Mouse (Mus musculus): ENCODE results near the gene Cops3. TPM values are rescaled to one million over a fixed set of nuclear protein-coding genes. Genes with fewer than 3 reads are reported as not detected.

The Cops3 gene
- polyA plus RNA-seq, 1 experiment from 2014 or later: 213 TPM

DNA sequence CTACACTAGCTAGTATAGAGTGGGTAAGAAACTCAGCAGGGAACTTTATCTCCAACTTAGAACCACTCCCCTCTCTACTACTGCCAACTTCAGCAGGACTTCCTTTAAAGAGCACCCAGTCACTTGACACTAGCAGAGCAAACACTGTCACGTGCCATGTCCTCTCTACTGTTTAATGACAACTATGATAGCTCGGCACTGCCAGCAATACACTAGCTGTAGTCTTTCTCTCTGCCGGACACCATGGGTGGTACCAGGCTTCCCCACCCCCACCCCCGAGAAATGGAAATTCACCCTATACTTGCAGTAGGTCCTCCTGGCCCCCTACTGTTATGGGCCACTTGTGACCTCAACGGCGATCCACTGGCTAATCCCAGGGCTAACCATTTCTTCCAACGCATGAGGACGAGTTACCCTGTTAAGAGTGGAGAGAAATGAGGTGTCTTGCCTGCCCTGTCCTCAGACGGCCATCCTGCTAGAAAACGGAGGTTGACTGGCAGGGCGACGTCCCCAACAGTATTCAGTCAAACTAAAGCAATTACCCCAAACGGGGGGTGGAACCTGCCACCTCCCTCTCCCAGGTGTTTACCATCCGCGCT is 30.5 kb downstream of the Cops3 start:
- H3K36me3 ChIP-seq (ENCODE audit: control insufficient read depth, insufficient read depth, low read length): peaks cover 37% of the 10 kb centered on the region
- peak overlapping the region; percentile 75 for H3K4me2 ChIP-seq (ENCODE audit: low read length)
- H3K27me3 ChIP-seq (ENCODE audit: control insufficient read depth, insufficient read depth, low read length): no peaks in the 10 kb centered on the region
- under 1% methylated on average over 15 of the region's 15 CpGs for WGBS
- H3K9ac ChIP-seq (replicated peaks; ENCODE audit: low read length): peak overlapping the region; percentile 89
- H3K4me1 ChIP-seq (ENCODE audit: control insufficient read depth, insufficient read depth, low read length): peaks cover 10% of the 10 kb centered on the region
- ATAC-seq (ENCODE audit: low FRiP score, low TSS enrichment) (peak; percentile 18), DNase-seq (no peak)
- H3K27ac ChIP-seq (replicated peaks; ENCODE audit: low read depth, low read length): peak overlapping the region; percentile 99
- H3K4me3 ChIP-seq (replicated peaks; ENCODE audit: low read depth, low read length): peak overlapping the region; percentile 79
- H3K9me3 ChIP-seq (ENCODE audit: control insufficient read depth, low read length): no peaks in the 10 kb centered on the region

- DNase-seq: peak; percentile 9
- Histone ChIP-seq H3K9me3 (ENCODE audit: control insufficient read depth, low read length) (no peaks in the 10 kb centered on the region), H3K4me1 (ENCODE audit: control insufficient read depth, insufficient read depth, low read length) (peaks cover 10% of the 10 kb centered on the region), H3K36me3 (ENCODE audit: control insufficient read depth, insufficient read depth, low read length) (peaks cover 45% of the 10 kb centered on the region), H3K9ac (replicated peaks; ENCODE audit: low read length) (peak overlapping the region; percentile 89; the same call in 1 of the 2 replicates), H3K27ac (replicated peaks; ENCODE audit: low read depth, low read length) (no peak overlapping the region), H3K4me2 (ENCODE audit: low read length) (peak overlapping the region; percentile 75), H3K4me3 (replicated peaks; ENCODE audit: low read depth, low read length) (peak overlapping the region; percentile 79), H3K27me3 (ENCODE audit: control insufficient read depth, insufficient read depth, low read length) (no peaks in the 10 kb centered on the region)
- no peak for ATAC-seq (ENCODE audit: low FRiP score, low TSS enrichment)
- WGBS: 61% methylated on average over 14 of the region's 14 CpGs
Observed at GRCm38 (mm10) chr11:59808170-59808960, 31.3 kb downstream of the Cops3 start.

DNA sequence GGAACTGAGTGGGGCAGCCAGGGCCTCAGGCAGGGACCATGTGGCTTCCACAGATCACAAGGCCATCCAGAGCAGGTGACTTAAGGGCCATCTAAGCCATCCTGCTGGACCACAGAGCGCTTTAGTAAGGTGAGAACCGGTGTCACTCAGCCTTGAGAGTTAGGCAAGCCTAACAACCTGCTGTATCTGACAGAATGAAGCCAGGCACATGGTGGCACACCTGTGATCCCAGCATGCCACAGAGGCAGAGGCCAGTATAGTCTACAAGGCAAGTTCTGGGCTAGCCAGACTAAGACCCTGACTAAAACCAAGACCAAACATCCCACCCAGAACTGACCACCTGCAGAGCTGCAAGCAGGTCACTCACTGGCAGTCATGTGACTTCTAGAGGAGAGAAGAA is 34.0 kb downstream of the Cops3 start:
- Histone ChIP-seq H3K36me3 (ENCODE audit: control insufficient read depth, insufficient read depth, low read length) (peaks cover 72% of the 10 kb centered on the region), H3K27me3 (ENCODE audit: control insufficient read depth, insufficient read depth, low read length) (no peaks in the 10 kb centered on the region), H3K4me2 (ENCODE audit: low read length) (no peak overlapping the region), H3K9ac (replicated peaks; ENCODE audit: low read length) (no peak overlapping the region), H3K4me1 (ENCODE audit: control insufficient read depth, insufficient read depth, low read length) (peaks cover 10% of the 10 kb centered on the region), H3K4me3 (replicated peaks; ENCODE audit: low read depth, low read length) (no peak overlapping the region), H3K27ac (replicated peaks; ENCODE audit: low read depth, low read length) (no peak overlapping the region), H3K9me3 (ENCODE audit: control insufficient read depth, low read length) (no peaks in the 10 kb centered on the region)
- WGBS: 100% methylated on average over 2 of the region's 2 CpGs
- ATAC-seq (ENCODE audit: low FRiP score, low TSS enrichment) (no peak), DNase-seq (no peak)

GRCm38 (mm10) chr11:59805256-59805655 is 34.4 kb downstream of the Cops3 start:
- ATAC-seq (ENCODE audit: low FRiP score, low TSS enrichment): no peak
- Histone ChIP-seq H3K4me3 (replicated peaks; ENCODE audit: low read depth, low read length) (no peak overlapping the region), H3K4me1 (ENCODE audit: control insufficient read depth, insufficient read depth, low read length) (peaks cover 10% of the 10 kb centered on the region), H3K36me3 (ENCODE audit: control insufficient read depth, insufficient read depth, low read length) (peaks cover 76% of the 10 kb centered on the region), H3K27ac (replicated peaks; ENCODE audit: low read depth, low read length) (no peak overlapping the region), H3K9ac (replicated peaks; ENCODE audit: low read length) (no peak overlapping the region), H3K9me3 (ENCODE audit: control insufficient read depth, low read length) (no peaks in the 10 kb centered on the region), H3K27me3 (ENCODE audit: control insufficient read depth, insufficient read depth, low read length) (no peaks in the 10 kb centered on the region), H3K4me2 (ENCODE audit: low read length) (no peak overlapping the region)
- WGBS: 91% methylated on average over 1 of the region's 1 CpGs
- no peak for DNase-seq

GRCm38 (mm10) chr11:59804409-59805110 is 35.1 kb downstream of the Cops3 start:
- Histone ChIP-seq H3K9ac (replicated peaks; ENCODE audit: low read length) (no peak overlapping the region), H3K4me1 (ENCODE audit: control insufficient read depth, insufficient read depth, low read length) (peaks cover 10% of the 10 kb centered on the region), H3K9me3 (ENCODE audit: control insufficient read depth, low read length) (no peaks in the 10 kb centered on the region), H3K36me3 (ENCODE audit: control insufficient read depth, insufficient read depth, low read length) (peaks cover 83% of the 10 kb centered on the region), H3K27ac (replicated peaks; ENCODE audit: low read depth, low read length) (no peak overlapping the region), H3K4me2 (ENCODE audit: low read length) (no peak overlapping the region), H3K27me3 (ENCODE audit: control insufficient read depth, insufficient read depth, low read length) (no peaks in the 10 kb centered on the region), H3K4me3 (replicated peaks; ENCODE audit: low read depth, low read length) (no peak overlapping the region)
- 91% methylated on average over 22 of the region's 22 CpGs for WGBS
- DNase-seq (no peak), ATAC-seq (ENCODE audit: low FRiP score, low TSS enrichment) (no peak)

DNA sequence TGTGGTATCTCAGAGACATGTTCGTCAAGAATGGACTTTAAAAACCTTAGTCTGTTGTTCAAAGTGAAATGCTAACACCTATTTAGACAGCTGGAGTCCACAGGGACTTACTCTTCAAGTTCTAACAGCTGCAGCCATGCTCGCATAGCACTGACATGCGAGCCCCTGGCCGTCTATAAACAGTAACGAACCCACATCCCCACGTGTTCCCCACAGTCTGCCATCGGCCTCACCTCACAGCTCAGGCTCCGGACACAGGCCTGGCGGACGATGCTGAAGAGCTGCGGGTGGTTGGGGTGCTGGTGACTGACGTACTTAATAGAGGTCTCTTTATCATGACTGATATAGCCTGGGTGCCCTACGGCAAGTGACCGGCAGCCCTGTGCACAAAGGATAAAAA is 36.1 kb downstream of the Cops3 start:
- Histone ChIP-seq H3K27me3 (ENCODE audit: control insufficient read depth, insufficient read depth, low read length) (no peaks in the 10 kb centered on the region), H3K36me3 (ENCODE audit: control insufficient read depth, insufficient read depth, low read length) (peaks cover 93% of the 10 kb centered on the region), H3K9me3 (ENCODE audit: control insufficient read depth, low read length) (no peaks in the 10 kb centered on the region), H3K9ac (replicated peaks; ENCODE audit: low read length) (no peak overlapping the region), H3K4me2 (ENCODE audit: low read length) (no peak overlapping the region), H3K4me3 (replicated peaks; ENCODE audit: low read depth, low read length) (no peak overlapping the region), H3K4me1 (ENCODE audit: control insufficient read depth, insufficient read depth, low read length) (peaks cover 2% of the 10 kb centered on the region), H3K27ac (replicated peaks; ENCODE audit: low read depth, low read length) (no peak overlapping the region)
- ATAC-seq (ENCODE audit: low FRiP score, low TSS enrichment): no peak
- 94% methylated on average over 14 of the region's 14 CpGs for WGBS
- DNase-seq: no peak

- no peak overlapping the region for H3K4me2 ChIP-seq (ENCODE audit: low read length)
- no peaks in the 10 kb centered on the region for H3K4me1 ChIP-seq (ENCODE audit: control insufficient read depth, insufficient read depth, low read length)
- no peak overlapping the region for H3K27ac ChIP-seq (replicated peaks; ENCODE audit: low read depth, low read length)
- no peak overlapping the region for H3K4me3 ChIP-seq (replicated peaks; ENCODE audit: low read depth, low read length)
- ATAC-seq (ENCODE audit: low FRiP score, low TSS enrichment) (no peak), DNase-seq (no peak)
- 97% methylated on average over 8 of the region's 8 CpGs for WGBS
- no peak overlapping the region for H3K9ac ChIP-seq (replicated peaks; ENCODE audit: low read length)
- no peaks in the 10 kb centered on the region for H3K27me3 ChIP-seq (ENCODE audit: control insufficient read depth, insufficient read depth, low read length)
- peaks cover 100% of the 10 kb centered on the region for H3K36me3 ChIP-seq (ENCODE audit: control insufficient read depth, insufficient read depth, low read length)
- H3K9me3 ChIP-seq (ENCODE audit: control insufficient read depth, low read length): no peaks in the 10 kb centered on the region
Observed at GRCm38 (mm10) chr11:59801881-59802280, 37.8 kb downstream of the Cops3 start.

GRCm38 (mm10) chr11:59800412-59800811 is 39.2 kb downstream of the Cops3 start:
- no peak for ATAC-seq (ENCODE audit: low FRiP score, low TSS enrichment)
- WGBS: 94% methylated on average over 10 of the region's 10 CpGs
- H3K9me3 ChIP-seq (ENCODE audit: control insufficient read depth, low read length): no peaks in the 10 kb centered on the region
- H3K36me3 ChIP-seq (ENCODE audit: control insufficient read depth, insufficient read depth, low read length): peaks cover 100% of the 10 kb centered on the region
- DNase-seq: no peak
- H3K9ac ChIP-seq (replicated peaks; ENCODE audit: low read length): no peak overlapping the region
- no peak overlapping the region for H3K4me3 ChIP-seq (replicated peaks; ENCODE audit: low read depth, low read length)
- no peaks in the 10 kb centered on the region for H3K4me1 ChIP-seq (ENCODE audit: control insufficient read depth, insufficient read depth, low read length)
- no peaks in the 10 kb centered on the region for H3K27me3 ChIP-seq (ENCODE audit: control insufficient read depth, insufficient read depth, low read length)
- no peak overlapping the region for H3K4me2 ChIP-seq (ENCODE audit: low read length)
- no peak overlapping the region for H3K27ac ChIP-seq (replicated peaks; ENCODE audit: low read depth, low read length)

Measured in midbrain, embryonic 14.5 days (tissue).